Mouse (Mus musculus) bone marrow macrophage, adult 2 months (primary cell): ENCODE data around the gene Pigb.

Source experiments
- CTCF ChIP-seq: IDR thresholded peaks from 2 replicates; pipeline ENCODE4 v1.5.1; 2012; ENCODE audit warnings: low read depth, mild to moderate bottlenecking, low read length, moderate library complexity
- POLR2A ChIP-seq: IDR thresholded peaks from 2 replicates; pipeline ENCODE4 v1.6.1; 2012; ENCODE audit warnings: mild to moderate bottlenecking, low read depth, low read length, borderline replicate concordance

DNA sequence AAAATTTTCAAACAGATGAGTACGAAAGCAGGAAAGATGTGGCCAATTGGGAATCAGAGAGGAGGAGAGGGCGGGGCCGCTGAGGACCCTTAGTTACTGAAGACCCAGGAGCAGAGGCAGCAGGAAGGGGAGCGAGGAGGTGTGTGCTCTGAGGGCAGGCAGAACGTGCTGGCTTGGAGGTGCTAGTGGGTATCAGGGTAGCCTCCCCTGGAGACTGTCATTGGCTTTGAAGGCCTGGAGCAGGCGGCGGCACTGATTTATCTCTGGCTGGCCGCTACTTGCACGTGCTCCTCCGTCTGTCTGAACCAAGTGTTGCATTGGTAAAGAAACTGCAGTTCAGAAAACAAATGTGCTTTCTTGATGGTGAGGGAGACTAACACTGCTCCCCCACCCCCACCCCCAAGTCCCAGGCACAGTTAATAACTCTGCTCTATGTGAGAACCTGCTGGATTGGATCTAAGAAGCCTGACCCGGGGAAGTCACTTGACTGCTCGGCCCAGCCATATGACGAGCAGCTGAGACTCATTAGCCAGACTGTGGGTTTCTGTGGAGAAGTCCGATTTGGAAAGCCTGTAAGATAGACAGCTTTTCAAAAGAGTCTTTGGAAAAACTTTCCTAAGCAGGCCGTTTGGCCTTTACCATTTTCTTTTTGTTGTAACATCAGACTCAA is 23.6 kb upstream of the Pigb start:
- no peak for TF ChIP-seq CTCF
- TF ChIP-seq POLR2A: no peak
